Mouse (Mus musculus): Measurements from ENCODE around the gene Gm20388. TPM values are rescaled to one million over a fixed set of nuclear protein-coding genes. Genes with fewer than 3 reads are reported as not detected.
A peak's percentile ranks its signal among the peaks of the same experiment; 100 is the strongest.

Gene Gm20388
- polyA plus RNA-seq, 1 experiment = 49.7 TPM

- Histone ChIP-seq H3K27me3 (replicated peaks; ENCODE audit: control insufficient read depth, insufficient read depth, low read length) (no peaks in the 10 kb centered on the region), H3K36me3 (ENCODE audit: control insufficient read depth, insufficient read depth, low read length) (no peaks in the 10 kb centered on the region), H3K4me3 (ENCODE audit: insufficient read depth, low read depth, low read length) (no peak overlapping the region), H3K4me1 (ENCODE audit: control insufficient read depth, insufficient read depth, low read length) (no peaks in the 10 kb centered on the region), H3K27ac (ENCODE audit: insufficient read depth, low read depth, low read length) (no peak overlapping the region)
- WGBS = 80% methylated on average over 7 of the region's 7 CpGs
- TF ChIP-seq POLR2A (IDR thresholded peaks at IDR 0.05; ENCODE audit: low read depth, low read length) (no peak), CTCF (conservative IDR thresholded peaks at IDR 0.05; ENCODE audit: insufficient read depth, insufficient read length, low read depth, low read length) (no peak)
- DNase-seq = no peak
These were observed 2153.7 kb downstream of the Gm20388 start for GRCm38 (mm10) chr8:122064353-122064752.

GRCm38 (mm10) chr8:122067783-122068505, 2157.3 kb downstream of the Gm20388 start:
- Histone ChIP-seq H3K4me3 (ENCODE audit: insufficient read depth, low read depth, low read length) (no peak overlapping the region), H3K36me3 (ENCODE audit: control insufficient read depth, insufficient read depth, low read length) (no peaks in the 10 kb centered on the region), H3K4me1 (ENCODE audit: control insufficient read depth, insufficient read depth, low read length) (no peaks in the 10 kb centered on the region), H3K27me3 (replicated peaks; ENCODE audit: control insufficient read depth, insufficient read depth, low read length) (no peaks in the 10 kb centered on the region), H3K27ac (ENCODE audit: insufficient read depth, low read depth, low read length) (no peak overlapping the region)
- no peak for DNase-seq
- TF ChIP-seq CTCF (conservative IDR thresholded peaks at IDR 0.05; ENCODE audit: insufficient read depth, insufficient read length, low read depth, low read length) (no peak), POLR2A (IDR thresholded peaks at IDR 0.05; ENCODE audit: low read depth, low read length) (no peak)
- 69% methylated on average over 15 of the region's 15 CpGs for WGBS

GRCm38 (mm10) chr8:122068609-122069008, 2158.0 kb downstream of the Gm20388 start:
- Histone ChIP-seq H3K27ac (ENCODE audit: insufficient read depth, low read depth, low read length) (no peak overlapping the region), H3K4me3 (ENCODE audit: insufficient read depth, low read depth, low read length) (no peak overlapping the region), H3K27me3 (replicated peaks; ENCODE audit: control insufficient read depth, insufficient read depth, low read length) (no peaks in the 10 kb centered on the region), H3K4me1 (ENCODE audit: control insufficient read depth, insufficient read depth, low read length) (no peaks in the 10 kb centered on the region), H3K36me3 (ENCODE audit: control insufficient read depth, insufficient read depth, low read length) (no peaks in the 10 kb centered on the region)
- DNase-seq = no peak
- WGBS = 69% methylated on average over 13 of the region's 13 CpGs
- no peak for TF ChIP-seq CTCF (conservative IDR thresholded peaks at IDR 0.05; ENCODE audit: insufficient read depth, insufficient read length, low read depth, low read length)

- Histone ChIP-seq H3K4me1 (ENCODE audit: control insufficient read depth, insufficient read depth, low read length) (no peaks in the 10 kb centered on the region), H3K36me3 (ENCODE audit: control insufficient read depth, insufficient read depth, low read length) (no peaks in the 10 kb centered on the region), H3K27me3 (replicated peaks; ENCODE audit: control insufficient read depth, insufficient read depth, low read length) (no peaks in the 10 kb centered on the region), H3K27ac (ENCODE audit: insufficient read depth, low read depth, low read length) (no peak overlapping the region), H3K4me3 (ENCODE audit: insufficient read depth, low read depth, low read length) (no peak overlapping the region)
- TF ChIP-seq CTCF (conservative IDR thresholded peaks at IDR 0.05; ENCODE audit: insufficient read depth, insufficient read length, low read depth, low read length) = no peak
- TF ChIP-seq POLR2A (IDR thresholded peaks at IDR 0.05; ENCODE audit: low read depth, low read length) = no peak
- WGBS = 81% methylated on average over 11 of the region's 11 CpGs
- DNase-seq = no peak
These were observed 2158.6 kb downstream of the Gm20388 start for GRCm38 (mm10) chr8:122069281-122069680.

GRCm38 (mm10) chr8:122071193-122071592, 2160.6 kb downstream of the Gm20388 start:
- H3K4me3 ChIP-seq (ENCODE audit: insufficient read depth, low read depth, low read length) = no peak overlapping the region
- H3K4me1 ChIP-seq (ENCODE audit: control insufficient read depth, insufficient read depth, low read length) = no peaks in the 10 kb centered on the region
- H3K27me3 ChIP-seq (replicated peaks; ENCODE audit: control insufficient read depth, insufficient read depth, low read length) = no peaks in the 10 kb centered on the region
- no peak for TF ChIP-seq CTCF (conservative IDR thresholded peaks at IDR 0.05; ENCODE audit: insufficient read depth, insufficient read length, low read depth, low read length)
- TF ChIP-seq POLR2A (IDR thresholded peaks at IDR 0.05; ENCODE audit: low read depth, low read length) = no peak
- H3K27ac ChIP-seq (ENCODE audit: insufficient read depth, low read depth, low read length) = no peak overlapping the region
- no peaks in the 10 kb centered on the region for H3K36me3 ChIP-seq (ENCODE audit: control insufficient read depth, insufficient read depth, low read length)
- 42% methylated on average over 4 of the region's 4 CpGs for WGBS
- peak; percentile 57 for DNase-seq

- H3K4me1 ChIP-seq (ENCODE audit: control insufficient read depth, insufficient read depth, low read length) = no peaks in the 10 kb centered on the region
- H3K4me3 ChIP-seq (ENCODE audit: insufficient read depth, low read depth, low read length) = no peak overlapping the region
- no peak for DNase-seq
- no peak overlapping the region for H3K27ac ChIP-seq (ENCODE audit: insufficient read depth, low read depth, low read length)
- no peaks in the 10 kb centered on the region for H3K36me3 ChIP-seq (ENCODE audit: control insufficient read depth, insufficient read depth, low read length)
- TF ChIP-seq POLR2A (IDR thresholded peaks at IDR 0.05; ENCODE audit: low read depth, low read length) = no peak
- no peak for TF ChIP-seq CTCF (conservative IDR thresholded peaks at IDR 0.05; ENCODE audit: insufficient read depth, insufficient read length, low read depth, low read length)
- no peaks in the 10 kb centered on the region for H3K27me3 ChIP-seq (replicated peaks; ENCODE audit: control insufficient read depth, insufficient read depth, low read length)
- 80% methylated on average over 9 of the region's 9 CpGs for WGBS
These were observed 2163.3 kb downstream of the Gm20388 start for GRCm38 (mm10) chr8:122073964-122074363.

- WGBS = 75% methylated on average over 9 of the region's 9 CpGs
- Histone ChIP-seq H3K27ac (ENCODE audit: insufficient read depth, low read depth, low read length) (no peak overlapping the region), H3K4me3 (ENCODE audit: insufficient read depth, low read depth, low read length) (no peak overlapping the region), H3K27me3 (replicated peaks; ENCODE audit: control insufficient read depth, insufficient read depth, low read length) (no peaks in the 10 kb centered on the region), H3K4me1 (ENCODE audit: control insufficient read depth, insufficient read depth, low read length) (no peaks in the 10 kb centered on the region), H3K36me3 (ENCODE audit: control insufficient read depth, insufficient read depth, low read length) (no peaks in the 10 kb centered on the region)
- TF ChIP-seq POLR2A (IDR thresholded peaks at IDR 0.05; ENCODE audit: low read depth, low read length) (no peak), CTCF (conservative IDR thresholded peaks at IDR 0.05; ENCODE audit: insufficient read depth, insufficient read length, low read depth, low read length) (no peak)
- no peak for DNase-seq
These were observed 2163.8 kb downstream of the Gm20388 start for GRCm38 (mm10) chr8:122074442-122074841.

Data from kidney, adult 2 months (tissue).